Mouse (Mus musculus): ENCODE results near the gene Snap47. TPM values are rescaled to one million over a fixed set of nuclear protein-coding genes. Genes with fewer than 3 reads are reported as not detected.

Gene Snap47
- polyA plus RNA-seq (2016; fragmentation: Nextera tagmentation; extraction: Ambion mirVana) = 157 and 169 TPM in 2 replicates

DNA sequence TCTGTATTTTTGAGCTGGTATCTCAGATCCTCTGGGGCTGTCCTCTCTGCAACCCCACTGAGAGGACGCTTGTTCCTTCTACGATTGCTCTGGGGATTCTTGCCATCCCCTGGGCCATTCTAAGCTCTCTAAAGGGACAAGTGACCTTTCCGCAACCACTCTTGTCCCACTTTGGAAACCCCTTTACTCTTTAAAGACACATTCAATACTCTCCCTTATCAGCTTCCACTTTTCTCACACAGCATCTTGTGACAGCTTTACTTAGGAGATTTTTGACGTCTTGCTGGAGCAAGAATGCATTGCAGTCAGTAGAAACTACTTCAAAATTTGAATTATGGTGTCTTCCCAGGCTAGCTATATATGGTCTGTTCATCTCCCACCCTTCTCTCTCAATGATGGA is at the start of gene Snap47:
Snap47 (minus strand) TSS at position 101 of the 400 bp plus-strand sequence.
- Histone ChIP-seq H3K9ac (peak within 1 kb of the TSS; percentile 82), H3K9me3 (no peaks in the 10 kb centered on the region), H3K36me3 (peaks cover 37% of the 10 kb centered on the region), H3K27me3 (no peaks in the 10 kb centered on the region), H3K27ac (peak within 1 kb of the TSS; percentile 83), H3K4me2 (replicated peaks) (peak within 1 kb of the TSS; percentile 91), H3K4me1 (peaks cover 25% of the 10 kb centered on the region), H3K4me3 (peak within 1 kb of the TSS; percentile 90)
- no peak for ATAC-seq (ENCODE audit: insufficient number of reproducible peaks, insufficient read depth, low FRiP score, low TSS enrichment)
- WGBS = 80% methylated on average over 4 of the region's 4 CpGs

DNA sequence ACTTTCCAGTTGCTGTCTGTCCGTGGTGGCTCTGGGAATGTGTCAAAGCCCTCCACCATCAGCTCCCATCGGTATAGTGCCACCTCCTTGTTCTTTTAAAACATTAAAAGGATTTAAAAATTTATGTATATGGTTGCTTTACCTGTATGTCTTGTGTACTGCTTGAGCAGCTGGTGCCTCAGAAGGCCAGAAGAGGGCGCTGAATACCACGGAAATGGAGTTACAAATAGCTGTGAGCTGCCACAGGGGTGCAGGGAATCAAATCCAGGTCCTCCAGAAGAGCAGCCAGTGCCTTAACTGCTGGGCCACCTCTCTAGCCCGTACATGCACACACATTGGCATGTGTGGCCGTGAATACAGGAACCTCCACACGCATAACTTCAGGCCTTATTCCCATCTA is 46.8 kb upstream of the Snap47 start:
- no peaks in the 10 kb centered on the region for H3K9me3 ChIP-seq
- WGBS = 92% methylated on average over 7 of the region's 7 CpGs
- H3K27me3 ChIP-seq = no peaks in the 10 kb centered on the region
- no peak overlapping the region for H3K4me2 ChIP-seq (replicated peaks)
- H3K4me1 ChIP-seq = no peaks in the 10 kb centered on the region
- no peak for ATAC-seq (ENCODE audit: insufficient number of reproducible peaks, insufficient read depth, low FRiP score, low TSS enrichment)
- H3K4me3 ChIP-seq = no peak overlapping the region
- no peak overlapping the region for H3K9ac ChIP-seq
- peaks cover 93% of the 10 kb centered on the region for H3K36me3 ChIP-seq
- H3K27ac ChIP-seq = no peak overlapping the region

DNA sequence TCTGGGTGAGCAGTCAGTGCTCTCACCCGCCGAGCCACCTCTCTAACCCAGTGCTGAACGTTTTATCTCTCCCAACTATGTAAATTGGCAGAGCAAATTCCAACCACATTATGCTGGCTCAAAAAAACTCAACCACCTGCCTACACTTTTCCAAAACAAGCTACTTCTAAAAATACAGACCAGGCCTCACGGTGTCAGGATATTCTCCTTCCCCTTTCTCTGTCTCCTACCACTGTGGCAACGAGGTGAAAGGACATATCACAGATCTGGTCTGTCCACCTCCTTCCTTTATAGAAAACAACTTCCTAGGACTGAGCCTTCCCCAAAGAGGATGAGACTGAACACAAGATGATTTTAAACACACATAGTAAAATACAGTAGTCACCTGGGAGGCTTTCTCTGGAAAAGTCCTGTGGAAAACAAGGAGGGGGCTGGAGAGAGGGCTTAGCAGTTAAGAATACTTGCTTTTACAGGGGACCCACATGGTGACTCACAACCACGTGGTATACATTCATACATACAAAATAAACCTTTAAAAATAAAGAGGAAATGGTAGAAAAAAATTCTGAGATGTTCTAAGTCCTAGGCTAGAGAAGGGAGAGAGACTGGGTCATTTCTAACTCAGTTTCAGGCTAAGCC is 45.8 kb upstream of the Snap47 start:
- Histone ChIP-seq H3K4me1 (no peaks in the 10 kb centered on the region), H3K9ac (no peak overlapping the region), H3K4me3 (no peak overlapping the region), H3K27me3 (no peaks in the 10 kb centered on the region), H3K9me3 (no peaks in the 10 kb centered on the region), H3K36me3 (peaks cover 93% of the 10 kb centered on the region), H3K27ac (no peak overlapping the region), H3K4me2 (replicated peaks) (no peak overlapping the region)
- ATAC-seq (ENCODE audit: insufficient number of reproducible peaks, insufficient read depth, low FRiP score, low TSS enrichment) = no peak
- 86% methylated on average over 6 of the region's 6 CpGs for WGBS

DNA sequence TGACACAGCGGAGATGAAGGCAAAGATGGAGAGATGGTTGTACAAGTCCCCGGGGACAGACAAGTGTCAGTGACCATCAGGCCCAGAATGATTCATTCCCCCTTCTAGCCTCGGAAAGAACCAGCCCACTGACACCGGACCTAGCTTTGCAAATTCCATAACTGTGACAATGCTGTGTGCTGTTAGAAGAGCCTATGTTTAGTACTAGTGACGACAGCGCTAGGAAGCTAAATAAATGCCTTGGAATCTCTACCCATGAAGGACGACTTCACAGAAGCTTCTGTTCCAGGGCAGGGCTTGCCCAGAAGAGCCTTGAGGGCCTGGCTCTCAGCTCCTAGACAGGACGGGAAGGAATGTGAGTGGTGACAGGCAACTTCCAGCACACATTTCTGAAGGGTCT is 35.2 kb upstream of the Snap47 start:
- H3K27me3 ChIP-seq = no peaks in the 10 kb centered on the region
- no peak overlapping the region for H3K9ac ChIP-seq
- H3K36me3 ChIP-seq = peaks cover 57% of the 10 kb centered on the region
- H3K27ac ChIP-seq = no peak overlapping the region
- no peaks in the 10 kb centered on the region for H3K4me1 ChIP-seq
- 84% methylated on average over 8 of the region's 8 CpGs for WGBS
- H3K9me3 ChIP-seq = no peaks in the 10 kb centered on the region
- H3K4me2 ChIP-seq (replicated peaks) = no peak overlapping the region
- ATAC-seq (ENCODE audit: insufficient number of reproducible peaks, insufficient read depth, low FRiP score, low TSS enrichment) = no peak
- H3K4me3 ChIP-seq = no peak overlapping the region

DNA sequence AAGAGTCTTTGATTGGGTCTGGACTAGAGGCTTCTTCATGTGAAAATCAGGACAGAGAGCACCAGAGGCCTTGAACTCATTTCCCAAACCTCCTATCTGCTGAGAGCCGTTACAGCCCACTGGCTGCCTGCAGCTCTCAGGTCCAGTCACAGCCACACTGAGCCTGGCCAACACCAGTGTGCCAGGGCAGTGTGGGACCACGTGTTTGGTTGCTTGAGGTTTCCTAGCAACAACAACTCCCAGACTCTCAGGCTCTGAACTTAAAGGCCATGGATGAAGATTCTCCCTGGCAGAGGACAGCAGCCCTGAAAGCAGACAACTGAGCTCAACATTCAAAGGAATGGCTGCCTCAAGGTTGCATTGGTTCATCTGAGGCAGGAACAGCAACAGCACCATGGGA is 34.7 kb upstream of the Snap47 start:
- Histone ChIP-seq H3K27ac (no peak overlapping the region), H3K4me3 (no peak overlapping the region), H3K27me3 (no peaks in the 10 kb centered on the region), H3K36me3 (peaks cover 51% of the 10 kb centered on the region), H3K4me1 (no peaks in the 10 kb centered on the region), H3K4me2 (replicated peaks) (no peak overlapping the region), H3K9ac (no peak overlapping the region), H3K9me3 (no peaks in the 10 kb centered on the region)
- WGBS = 78% methylated on average over 2 of the region's 2 CpGs
- ATAC-seq (ENCODE audit: insufficient number of reproducible peaks, insufficient read depth, low FRiP score, low TSS enrichment) = no peak

DNA sequence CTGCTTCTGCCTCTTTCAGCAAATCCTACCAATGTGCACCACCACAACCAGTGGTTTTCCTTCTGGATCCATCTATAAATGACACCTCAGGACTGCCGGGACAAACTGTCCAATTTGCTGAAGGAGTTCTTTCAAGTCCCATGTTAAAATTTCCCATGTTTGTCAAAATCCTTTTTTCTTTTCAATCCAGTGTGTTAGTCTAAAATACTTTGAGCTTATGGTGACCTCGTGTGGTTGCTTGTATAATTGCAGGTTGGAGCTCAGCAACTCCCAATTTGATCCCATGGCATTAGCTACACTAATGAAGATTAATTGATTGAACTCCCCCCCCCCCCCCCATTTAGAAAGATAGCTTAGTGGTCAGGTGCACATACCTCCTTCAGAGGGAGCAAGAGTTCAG is 32.2 kb upstream of the Snap47 start:
- no peak for ATAC-seq (ENCODE audit: insufficient number of reproducible peaks, insufficient read depth, low FRiP score, low TSS enrichment)
- 12% methylated on average over 2 of the region's 2 CpGs for WGBS

DNA sequence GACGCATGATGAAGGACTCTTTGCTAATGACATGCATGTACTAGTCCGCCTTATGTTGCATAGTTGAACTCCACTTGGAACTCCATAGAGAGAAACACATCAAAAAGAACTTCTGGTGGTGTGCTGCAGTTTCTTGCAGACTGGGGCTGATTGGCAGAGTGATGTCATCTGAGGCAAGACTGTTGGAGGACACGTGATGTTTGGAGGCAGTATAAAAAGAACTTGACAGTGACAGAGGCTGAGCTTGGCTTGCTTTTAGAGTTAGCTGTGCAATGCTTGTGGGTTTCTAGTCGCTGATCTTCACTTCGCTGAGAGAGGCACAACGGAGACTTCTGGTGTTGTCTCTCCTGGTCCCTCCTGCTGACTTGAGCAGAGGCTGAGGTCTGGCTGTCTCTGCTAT is 26.3 kb upstream of the Snap47 start:
- Histone ChIP-seq H3K27me3 (no peaks in the 10 kb centered on the region), H3K27ac (no peak overlapping the region), H3K4me1 (no peaks in the 10 kb centered on the region), H3K36me3 (no peaks in the 10 kb centered on the region), H3K4me3 (no peak overlapping the region), H3K9ac (no peak overlapping the region), H3K9me3 (no peaks in the 10 kb centered on the region), H3K4me2 (replicated peaks) (no peak overlapping the region)
- ATAC-seq (ENCODE audit: insufficient number of reproducible peaks, insufficient read depth, low FRiP score, low TSS enrichment) = no peak
- WGBS = 69% methylated on average over 6 of the region's 6 CpGs

More for the DNA sequence above, 32.2 kb upstream of the Snap47 start:
- no peaks in the 10 kb centered on the region for H3K4me1 ChIP-seq
- H3K4me3 ChIP-seq = no peak overlapping the region
- no peak overlapping the region for H3K4me2 ChIP-seq (replicated peaks)
- no peaks in the 10 kb centered on the region for H3K27me3 ChIP-seq
- H3K9me3 ChIP-seq = no peaks in the 10 kb centered on the region
- peaks cover 32% of the 10 kb centered on the region for H3K36me3 ChIP-seq
- H3K27ac ChIP-seq = no peak overlapping the region
- H3K9ac ChIP-seq = no peak overlapping the region

DNA sequence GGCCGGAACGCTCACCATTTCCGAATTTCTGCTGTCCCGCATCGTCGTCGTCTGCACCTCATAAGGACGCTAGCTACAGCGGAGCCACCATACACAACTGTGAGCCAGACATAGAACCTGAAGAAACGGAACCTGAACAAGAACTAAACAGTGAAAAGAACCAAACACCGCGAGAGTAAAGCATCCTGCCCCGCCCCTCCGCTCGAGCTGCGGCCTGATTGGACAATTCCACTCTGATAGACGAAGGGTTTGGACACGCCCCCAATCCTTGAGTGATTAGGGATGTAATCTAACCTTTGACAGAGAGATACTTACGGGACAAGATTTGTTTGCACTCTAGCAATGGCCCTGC is 21.3 kb upstream of the Snap47 start, which contains the start of gene Zfp867:
Zfp867 (minus strand) TSS at position 149 of the 352 bp plus-strand sequence.
- Histone ChIP-seq H3K9me3 (no peaks in the 10 kb centered on the region), H3K4me2 (replicated peaks) (peak within 1 kb of the TSS; percentile 76), H3K36me3 (no peaks in the 10 kb centered on the region), H3K27ac (peak within 1 kb of the TSS; percentile 52), H3K4me3 (peak within 1 kb of the TSS; percentile 56), H3K9ac (peak within 1 kb of the TSS; percentile 72), H3K27me3 (no peaks in the 10 kb centered on the region), H3K4me1 (peaks cover 7% of the 10 kb centered on the region)
- under 1% methylated on average over 19 of the region's 19 CpGs for WGBS
- peak; percentile 87 for ATAC-seq (ENCODE audit: insufficient number of reproducible peaks, insufficient read depth, low FRiP score, low TSS enrichment)

DNA sequence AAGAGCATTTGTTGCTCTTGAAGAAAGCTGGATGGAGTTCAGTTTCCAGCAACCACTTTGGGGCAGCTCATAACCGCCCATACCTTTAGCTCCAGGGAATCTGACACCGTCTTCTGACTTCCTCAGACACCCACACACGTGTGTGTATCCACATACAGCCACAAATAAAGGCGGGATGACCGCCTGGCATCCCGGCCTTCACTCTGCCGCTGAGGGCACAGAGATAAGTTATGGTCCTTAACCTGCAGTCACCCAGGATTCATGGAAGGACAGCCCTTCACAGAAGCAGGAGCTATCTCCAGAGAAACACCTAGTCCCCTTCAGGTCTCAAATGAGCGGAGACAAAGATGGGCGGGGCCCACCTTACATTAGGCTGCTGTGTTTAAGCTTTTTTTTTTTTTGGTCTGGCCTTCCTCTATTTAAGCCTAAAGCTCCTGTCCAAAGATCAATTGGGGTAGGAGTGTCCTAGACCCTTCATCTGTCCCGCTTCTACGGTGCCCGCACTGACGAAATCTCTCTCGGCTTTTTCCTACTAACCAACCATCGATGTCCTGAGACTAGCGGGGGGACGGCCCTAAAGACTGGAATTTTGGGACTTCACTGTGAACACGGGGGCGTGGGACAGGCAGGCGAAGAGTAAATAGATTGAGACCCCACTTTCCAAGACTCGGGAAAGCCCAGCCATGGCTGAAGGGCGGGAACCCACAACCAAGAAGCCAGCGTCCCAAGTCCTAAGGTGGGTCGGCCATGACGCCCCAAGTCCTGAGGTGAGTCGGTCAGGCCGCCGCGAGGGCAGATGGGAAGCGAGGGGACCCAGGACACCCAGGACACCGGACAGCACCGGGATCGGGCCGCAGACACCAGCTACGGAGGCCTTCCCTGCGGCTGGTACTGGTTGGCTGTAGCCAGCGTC is 20.7 kb upstream of the Snap47 start:
- Histone ChIP-seq H3K36me3 (peaks cover 6% of the 10 kb centered on the region), H3K27me3 (no peaks in the 10 kb centered on the region), H3K9ac (peak overlapping the region; percentile 72), H3K4me2 (replicated peaks) (peak overlapping the region; percentile 76), H3K4me3 (peak overlapping the region; percentile 56), H3K27ac (peak overlapping the region; percentile 52), H3K9me3 (no peaks in the 10 kb centered on the region), H3K4me1 (peaks cover 7% of the 10 kb centered on the region)
- WGBS = 7% methylated on average over 37 of the region's 37 CpGs
- ATAC-seq (ENCODE audit: insufficient number of reproducible peaks, insufficient read depth, low FRiP score, low TSS enrichment) = peak; percentile 79

DNA sequence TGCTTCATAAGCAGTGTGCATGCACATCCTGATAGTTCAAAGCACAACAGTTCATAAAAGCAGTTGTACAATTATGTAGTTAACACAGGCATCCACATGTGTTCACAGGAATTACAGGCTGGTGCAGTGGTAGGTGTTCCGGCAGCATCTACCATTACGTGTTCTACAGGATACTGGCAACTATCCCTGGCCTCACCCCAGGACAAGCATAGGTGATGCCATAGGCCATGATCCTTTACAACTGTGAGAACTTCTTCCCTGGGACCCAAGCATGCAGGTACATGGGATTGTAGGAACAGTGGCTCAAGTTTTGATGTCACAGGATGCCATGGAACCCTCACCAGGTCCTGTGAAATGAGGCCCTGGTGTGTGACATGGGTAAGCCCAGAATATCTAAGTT is 9.5 kb upstream of the Snap47 start:
- Histone ChIP-seq H3K9ac (no peak overlapping the region), H3K36me3 (peaks cover 68% of the 10 kb centered on the region), H3K4me2 (replicated peaks) (no peak overlapping the region), H3K27me3 (no peaks in the 10 kb centered on the region), H3K27ac (no peak overlapping the region), H3K9me3 (peaks cover 24% of the 10 kb centered on the region), H3K4me3 (no peak overlapping the region), H3K4me1 (peaks cover 3% of the 10 kb centered on the region; the same call in 1 of the 2 replicates)
- 95% methylated on average over 2 of the region's 2 CpGs for WGBS
- ATAC-seq (ENCODE audit: insufficient number of reproducible peaks, insufficient read depth, low FRiP score, low TSS enrichment) = no peak

DNA sequence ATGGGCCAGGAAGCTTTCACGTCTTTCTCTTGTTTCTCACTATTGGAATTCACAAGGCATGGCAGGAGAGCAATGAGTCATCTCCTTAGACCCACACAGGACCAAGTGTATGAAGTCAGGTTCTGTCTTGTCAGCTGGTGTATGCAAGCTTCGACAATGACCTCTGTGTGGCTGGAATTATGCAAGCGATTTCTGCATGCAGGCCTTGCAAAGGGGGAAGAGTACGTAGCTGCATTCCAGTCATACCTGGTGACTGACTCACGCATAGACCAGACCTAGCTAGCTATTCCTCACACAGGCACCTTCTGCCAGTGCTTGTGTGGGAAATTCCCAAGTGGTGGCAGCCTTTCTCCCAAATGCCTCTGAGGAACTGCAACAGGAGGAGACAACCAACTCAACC is 8.0 kb upstream of the Snap47 start:
- H3K4me1 ChIP-seq = peaks cover 3% of the 10 kb centered on the region; the same call in 1 of the 2 replicates
- ATAC-seq (ENCODE audit: insufficient number of reproducible peaks, insufficient read depth, low FRiP score, low TSS enrichment) = peak; percentile 64; the same call in 1 of the 2 replicates
- no peak overlapping the region for H3K4me3 ChIP-seq
- H3K27me3 ChIP-seq = no peaks in the 10 kb centered on the region
- H3K9me3 ChIP-seq = peaks cover 20% of the 10 kb centered on the region
- no peak overlapping the region for H3K4me2 ChIP-seq (replicated peaks)
- no peak overlapping the region for H3K9ac ChIP-seq
- 39% methylated on average over 5 of the region's 5 CpGs for WGBS
- H3K36me3 ChIP-seq = peaks cover 73% of the 10 kb centered on the region
- peak overlapping the region; percentile 18 for H3K27ac ChIP-seq

DNA sequence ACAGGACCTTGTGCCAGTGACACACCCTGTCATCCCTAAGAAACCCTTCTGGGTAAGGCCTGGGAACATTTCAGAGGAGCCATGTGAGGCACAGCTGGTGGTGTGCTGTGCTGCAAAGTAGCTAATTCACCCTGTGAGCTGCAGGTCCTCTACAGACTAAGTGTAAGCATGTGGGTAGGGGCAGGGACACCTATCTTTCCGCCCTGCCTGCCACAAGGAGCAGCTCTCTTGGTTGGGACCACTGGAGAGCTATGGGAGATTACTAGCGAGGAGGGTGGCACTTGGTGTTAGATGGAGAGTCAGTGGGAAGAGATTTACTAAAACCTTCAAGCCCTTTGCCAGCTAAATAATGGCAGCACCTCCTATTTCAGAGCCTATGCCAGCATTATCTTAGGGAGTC is 5.9 kb upstream of the Snap47 start:
- Histone ChIP-seq H3K9me3 (no peaks in the 10 kb centered on the region), H3K4me3 (no peak overlapping the region), H3K36me3 (peaks cover 69% of the 10 kb centered on the region), H3K9ac (no peak overlapping the region), H3K4me1 (peaks cover 3% of the 10 kb centered on the region), H3K4me2 (replicated peaks) (no peak overlapping the region), H3K27ac (no peak overlapping the region), H3K27me3 (no peaks in the 10 kb centered on the region)
- ATAC-seq (ENCODE audit: insufficient number of reproducible peaks, insufficient read depth, low FRiP score, low TSS enrichment) = no peak
- 80% methylated on average over 2 of the region's 2 CpGs for WGBS
